Mouse (Mus musculus): ENCODE data around the gene Slc32a1.

The Slc32a1 gene

GRCm38 (mm10) chr2:158610488-158611325 is at the start of gene Slc32a1:
Gene Slc32a1, plus strand, starts transcription at chr2:158610767.
- no peak for DNase-seq (ENCODE audit: low spot score)

- DNase-seq (ENCODE audit: low spot score) = no peak
Observed at GRCm38 (mm10) chr2:158560801-158561200, 49.8 kb upstream of the Slc32a1 start.

- no peak for DNase-seq (ENCODE audit: low spot score)
Observed at GRCm38 (mm10) chr2:158561371-158562144, 49.0 kb upstream of the Slc32a1 start.

- DNase-seq (ENCODE audit: low spot score) = peak; percentile 32
Observed at GRCm38 (mm10) chr2:158570421-158571081, 40.0 kb upstream of the Slc32a1 start.

GRCm38 (mm10) chr2:158579979-158580378 is 30.6 kb upstream of the Slc32a1 start:
- DNase-seq (ENCODE audit: low spot score) = no peak

- peak; percentile 8 for DNase-seq (ENCODE audit: low spot score)
Observed at GRCm38 (mm10) chr2:158584621-158585358, 25.8 kb upstream of the Slc32a1 start.

GRCm38 (mm10) chr2:158588524-158589271 is 21.9 kb upstream of the Slc32a1 start:
- no peak for DNase-seq (ENCODE audit: low spot score)

- DNase-seq (ENCODE audit: low spot score) = no peak
Observed at GRCm38 (mm10) chr2:158590495-158590894, 20.1 kb upstream of the Slc32a1 start.

GRCm38 (mm10) chr2:158591286-158591685 is 19.3 kb upstream of the Slc32a1 start:
- DNase-seq (ENCODE audit: low spot score) = no peak

GRCm38 (mm10) chr2:158593371-158593770 is 17.2 kb upstream of the Slc32a1 start:
- no peak for DNase-seq (ENCODE audit: low spot score)

GRCm38 (mm10) chr2:158595103-158595502 is 15.5 kb upstream of the Slc32a1 start:
- DNase-seq (ENCODE audit: low spot score) = no peak

GRCm38 (mm10) chr2:158595577-158595976 is 15.0 kb upstream of the Slc32a1 start:
- DNase-seq (ENCODE audit: low spot score) = no peak

GRCm38 (mm10) chr2:158596803-158597202 is 13.8 kb upstream of the Slc32a1 start:
- no peak for DNase-seq (ENCODE audit: low spot score)

- DNase-seq (ENCODE audit: low spot score) = no peak
Observed at GRCm38 (mm10) chr2:158600517-158600916, 10.1 kb upstream of the Slc32a1 start.

GRCm38 (mm10) chr2:158601326-158601725 is 9.2 kb upstream of the Slc32a1 start:
- DNase-seq (ENCODE audit: low spot score) = no peak

GRCm38 (mm10) chr2:158602663-158603062 is 7.9 kb upstream of the Slc32a1 start:
- DNase-seq (ENCODE audit: low spot score) = no peak

GRCm38 (mm10) chr2:158606511-158606964 is 4.0 kb upstream of the Slc32a1 start:
- DNase-seq (ENCODE audit: low spot score) = no peak

- DNase-seq (ENCODE audit: low spot score) = no peak
Observed at GRCm38 (mm10) chr2:158609681-158610080, 886 bp upstream of the Slc32a1 start.

- no peak for DNase-seq (ENCODE audit: low spot score)
Observed at GRCm38 (mm10) chr2:158611326-158611719, 756 bp downstream of the Slc32a1 start.

GRCm38 (mm10) chr2:158611726-158612670 is 1.4 kb downstream of the Slc32a1 start:
- no peak for DNase-seq (ENCODE audit: low spot score)

Measured in ovary, adult 18-20 months (tissue).